ENCODE assay signal across 22 mouse cellular contexts in genomic region chr10:43560765-43561164, GRCm38 (mm10). TPM values are rescaled to one million over a fixed set of nuclear protein-coding genes. Genes with fewer than 3 reads are reported as not detected.
DNase-seq lines count a peak whose midpoint lies in the region; ATAC-seq and TF ChIP-seq lines count a peak whose summit lies in the region.
"Had no signal": no experiment of that assay in that cellular context is flagged by ENCODE, and none has a peak within 500 bp of the region (broad histone marks: within the 10 kb centered on the region; RNA-seq: fewer than 3 reads in every experiment).

No protein-coding gene starts in this region.

- no peak overlapping the region for H3K9ac ChIP-seq in lung, embryonic 14.5 days
- H3K9ac ChIP-seq: forebrain, postnatal 0 days; heart, embryonic 13.5 days; hindbrain, embryonic 13.5 days; liver, embryonic 13.5 days; neural tube, embryonic 13.5 days had no signal

- no peaks in the 10 kb centered on the region for H3K4me1 ChIP-seq in lung, embryonic 14.5 days (ENCODE audit: insufficient read depth)
- no peaks in the 10 kb centered on the region for H3K4me1 ChIP-seq in midbrain, embryonic 10.5 days
- H3K4me1 ChIP-seq: embryonic facial prominence, embryonic 10.5 days; heart, embryonic 13.5 days; hindbrain, embryonic 13.5 days; neural tube, embryonic 13.5 days had no signal

- no peak for DNase-seq in gastrocnemius, adult 2 months
- no peak for DNase-seq in gastrocnemius, adult 8-10 months (ENCODE audit: low spot score in 2 of 2)
- DNase-seq in lung, embryonic 14.5 days: no peak
- no peak for DNase-seq in lung, postnatal 36 days
- DNase-seq in ES-CJ7 (ENCODE audit: low read depth, low spot score): peak; percentile 66
- DNase-seq in midbrain, embryonic 10.5 days (ENCODE audit: low spot score): no peak
- no peak for DNase-seq in right cerebral cortex, adult 2 months (ENCODE audit: low spot score in 2 of 2)
- DNase-seq: adrenal gland, postnatal 10 days; cerebellum, postnatal 25 days; forebrain, postnatal 0 days; gastrocnemius, postnatal 25 days; liver, embryonic 13.5 days; right cerebral cortex, adult 18-20 months; thymus, adult 2 months had no signal

- no peak overlapping the region for H3K4me2 ChIP-seq in lung, embryonic 14.5 days
- H3K4me2 ChIP-seq: heart, embryonic 13.5 days; hindbrain, embryonic 13.5 days; liver, embryonic 13.5 days; neural tube, embryonic 13.5 days had no signal

- intact Hi-C loops in gastrocnemius, adult 2 months (cut with DNase I): no loop called here

- 34% methylated on average over 2 of the region's 2 CpGs for WGBS in lung, embryonic 14.5 days
- 39% methylated on average over 2 of the region's 2 CpGs for WGBS in midbrain, embryonic 10.5 days

- no peaks in the 10 kb centered on the region for H3K9me3 ChIP-seq in lung, embryonic 14.5 days (ENCODE audit: low read depth, low read length)
- H3K9me3 ChIP-seq in midbrain, embryonic 10.5 days (replicated peaks): 0 out of 2 replicates have a peak, but pooled peaks cover 3% of the 10 kb centered on the region
- H3K9me3 ChIP-seq: embryonic facial prominence, embryonic 10.5 days; heart, embryonic 13.5 days; hindbrain, embryonic 13.5 days; liver, embryonic 13.5 days; neural tube, embryonic 13.5 days had no signal

- H3K36me3 ChIP-seq in lung, embryonic 14.5 days (ENCODE audit: insufficient read depth): no peaks in the 10 kb centered on the region
- H3K36me3 ChIP-seq in midbrain, embryonic 10.5 days: no peaks in the 10 kb centered on the region
- H3K36me3 ChIP-seq: embryonic facial prominence, embryonic 10.5 days; heart, embryonic 13.5 days; hindbrain, embryonic 13.5 days; liver, embryonic 13.5 days; neural tube, embryonic 13.5 days had no signal

- peak; percentile 34 for TF ChIP-seq CTCF in gastrocnemius, adult 2 months (IDR thresholded peaks at IDR 0.05)
- peak; percentile 16; the same call in 1 of the 2 replicates for TF ChIP-seq CTCF in lung, embryonic 14.5 days (IDR thresholded peaks at IDR 0.05; ENCODE audit: low read depth)

- no peak overlapping the region for H3K27ac ChIP-seq in gastrocnemius, adult 2 months
- H3K27ac ChIP-seq in lung, embryonic 14.5 days (ENCODE audit: low read depth): no peak overlapping the region
- no peak overlapping the region for H3K27ac ChIP-seq in midbrain, embryonic 10.5 days (replicated peaks)
- H3K27ac ChIP-seq: embryonic facial prominence, embryonic 10.5 days; heart, embryonic 13.5 days; hindbrain, embryonic 13.5 days; liver, embryonic 13.5 days; macrophage; neural tube, embryonic 13.5 days had no signal

- ATAC-seq in lung, embryonic 14.5 days (ENCODE audit: insufficient read depth): no peak
- ATAC-seq in megakaryocyte progenitor cell, adult 5-6 weeks (replicated peaks; ENCODE audit: poor library complexity): 0 out of 2 replicates have a peak, but pooled peaks have one; percentile 48
- ATAC-seq: forebrain, postnatal 0 days; midbrain, embryonic 16.5 days had no signal

- no peaks in the 10 kb centered on the region for H3K27me3 ChIP-seq in lung, embryonic 14.5 days (ENCODE audit: insufficient read depth, low read length)
- no peaks in the 10 kb centered on the region for H3K27me3 ChIP-seq in midbrain, embryonic 10.5 days (ENCODE audit: low read depth, poor library complexity, severe bottlenecking)
- H3K27me3 ChIP-seq: hindbrain, embryonic 13.5 days; neural tube, embryonic 13.5 days had no signal

- H3K4me3 ChIP-seq in gastrocnemius, adult 2 months: no peak overlapping the region
- no peak overlapping the region for H3K4me3 ChIP-seq in lung, embryonic 14.5 days (ENCODE audit: low read depth, low read length)
- no peak overlapping the region for H3K4me3 ChIP-seq in midbrain, embryonic 10.5 days
- H3K4me3 ChIP-seq: embryonic facial prominence, embryonic 10.5 days; heart, embryonic 13.5 days; hindbrain, embryonic 13.5 days; liver, embryonic 13.5 days; neural tube, embryonic 13.5 days had no signal

RNA-seq across cellular contexts. Expression of gene Cd24a, which starts 17.3 kb away (rescaled TPM):
- total RNA-seq in gastrocnemius, adult 2 months (2021): 100 to 1,000 TPM; 120 to 170 TPM
- total RNA-seq in gastrocnemius, adult 8-10 months (2022): 100 to 1,000 TPM; 187 to 252 (median 190) TPM
- 262 and 275 TPM in 2 replicates for polyA plus RNA-seq in lung, embryonic 14.5 days (2014; fragmentation: Nextera tagmentation; extraction: Ambion mirVana)
- total RNA-seq in megakaryocyte progenitor cell, adult 5-6 weeks (2015): 540 and 612 TPM in 2 replicates
- total RNA-seq in megakaryocyte progenitor cell, adult 5-6 weeks (2017): 427 and 442 TPM in 2 replicates
- 269 and 314 TPM in 2 replicates for polyA plus RNA-seq in midbrain, embryonic 10.5 days (2016; fragmentation: Nextera tagmentation; extraction: Ambion mirVana)

RNA-seq across cellular contexts. Expression of gene 1700021F05Rik, which starts 20.0 kb away (rescaled TPM):
- total RNA-seq in gastrocnemius, adult 2 months (2021): 100 to 1,000 TPM in 1 of 2 experiments, 10 to 100 TPM in 1; 83.3 to 126 TPM
- 10 to 100 TPM; 79.7 to 88.8 (median 82.2) TPM for total RNA-seq in gastrocnemius, adult 8-10 months (2022)
- 53.6 and 53.8 TPM in 2 replicates for polyA plus RNA-seq in lung, embryonic 14.5 days (2014; fragmentation: Nextera tagmentation; extraction: Ambion mirVana)
- total RNA-seq in megakaryocyte progenitor cell, adult 5-6 weeks (2015): 27.1 and 27.4 TPM in 2 replicates
- 69.9 and 111 TPM in 2 replicates for total RNA-seq in megakaryocyte progenitor cell, adult 5-6 weeks (2017)
- 66.7 and 67.4 TPM in 2 replicates for polyA plus RNA-seq in midbrain, embryonic 10.5 days (2016; fragmentation: Nextera tagmentation; extraction: Ambion mirVana)

RNA-seq across cellular contexts. Expression of gene Gm9803, which starts 36.9 kb away (rescaled TPM):
- total RNA-seq in gastrocnemius, adult 2 months (2021): 10 to 100 TPM; 15.5 to 18.9 TPM
- 10 to 100 TPM in 1 of 4 experiments, 1 to 10 TPM in 1, not detected in 2; 9.8 to 13.6 TPM for total RNA-seq in gastrocnemius, adult 8-10 months (2022)
- polyA plus RNA-seq in lung, embryonic 14.5 days (2014; fragmentation: Nextera tagmentation; extraction: Ambion mirVana): 10.5 and 19.0 TPM in 2 replicates
- total RNA-seq in megakaryocyte progenitor cell, adult 5-6 weeks (2015): 7.5 and 12.0 TPM in 2 replicates
- total RNA-seq in megakaryocyte progenitor cell, adult 5-6 weeks (2017): 12.2 TPM in 1 of 2 replicates, not detected in the other
- polyA plus RNA-seq in midbrain, embryonic 10.5 days (2016; fragmentation: Nextera tagmentation; extraction: Ambion mirVana): 13.9 and 16.8 TPM in 2 replicates
- total RNA-seq: left cerebral cortex, postnatal 10 days had no signal
